Mouse (Mus musculus): Measurements from ENCODE around the gene Slc16a1. TPM values are rescaled to one million over a fixed set of nuclear protein-coding genes. Genes with fewer than 3 reads are reported as not detected.
A peak's percentile ranks its signal among the peaks of the same experiment; 100 is the strongest.
"Not testable (repeated sequence)": the region's sequence is repeated elsewhere in the genome, so short reads cannot be mapped to it uniquely, and the experiment has no call there.

Gene Slc16a1
- polyA plus RNA-seq, 1 experiment from 2014 or later: 45.1 TPM

- Histone ChIP-seq H3K27me3 (ENCODE audit: control insufficient read depth, insufficient read depth, low read length) (no peaks in the 10 kb centered on the region), H3K4me1 (replicated peaks; ENCODE audit: control insufficient read depth, insufficient read depth, low read length) (peaks cover 2% of the 10 kb centered on the region; the same call in 1 of the 2 replicates), H3K4me3 (ENCODE audit: low read depth, low read length) (no peak overlapping the region), H3K36me3 (ENCODE audit: control insufficient read depth, insufficient read depth, low read length) (no peaks in the 10 kb centered on the region), H3K9me3 (ENCODE audit: control insufficient read depth, low read length) (no peaks in the 10 kb centered on the region), H3K27ac (ENCODE audit: low read depth, low read length) (no peak overlapping the region), H3K9ac (ENCODE audit: low read length) (no peak overlapping the region), H3K4me2 (ENCODE audit: low read depth, low read length, severe bottlenecking) (no peak overlapping the region)
- DNase-seq (ENCODE audit: low spot score) (no peak), ATAC-seq (replicated peaks; ENCODE audit: low FRiP score) (no peak)
- 75% methylated on average over 10 of the region's 10 CpGs for WGBS
Observed at GRCm38 (mm10) chr3:104667451-104667850, 29.0 kb downstream of the Slc16a1 start.

DNA sequence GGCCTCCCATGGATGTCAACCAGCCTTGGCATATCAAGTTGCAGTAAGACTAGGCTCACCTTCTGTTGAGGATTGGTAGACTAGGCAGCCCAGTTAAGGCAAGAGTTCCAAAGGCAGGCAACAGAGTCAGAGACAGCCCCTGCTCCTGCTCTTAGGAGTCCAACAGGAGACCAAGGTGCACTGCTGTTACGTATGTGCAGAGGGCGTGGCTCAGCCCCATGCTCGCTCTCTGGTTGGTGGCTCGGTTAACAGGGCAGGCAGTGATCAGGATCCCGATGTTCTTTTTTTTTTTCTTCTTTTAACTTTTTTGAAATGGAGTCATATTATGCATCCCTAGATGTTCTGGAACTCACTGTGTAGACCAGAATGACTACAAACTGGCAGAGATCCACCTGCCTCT is 30.5 kb downstream of the Slc16a1 start:
- WGBS: 85% methylated on average over 5 of the region's 5 CpGs

DNA sequence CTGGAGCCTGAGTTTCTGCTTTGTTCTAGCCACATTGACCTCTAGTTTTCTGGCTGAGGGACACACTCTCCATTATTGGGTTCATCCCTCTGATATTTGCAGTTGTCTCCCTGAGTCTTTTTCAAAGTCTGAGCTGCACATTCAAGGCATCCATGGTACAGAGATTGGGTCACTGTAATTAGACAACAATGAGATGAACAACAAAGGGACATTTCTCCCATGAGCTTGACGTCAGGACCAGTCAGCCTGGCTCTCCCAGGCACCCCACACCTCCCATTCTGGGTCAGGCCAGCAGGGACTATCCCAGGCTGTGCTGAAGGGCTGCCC is 31.4 kb downstream of the Slc16a1 start:
- Histone ChIP-seq H3K4me3 (ENCODE audit: low read depth, low read length) (no peak overlapping the region), H3K4me2 (ENCODE audit: low read depth, low read length, severe bottlenecking) (no peak overlapping the region), H3K9ac (ENCODE audit: low read length) (no peak overlapping the region), H3K4me1 (replicated peaks; ENCODE audit: control insufficient read depth, insufficient read depth, low read length) (peaks cover 2% of the 10 kb centered on the region; the same call in 1 of the 2 replicates), H3K36me3 (ENCODE audit: control insufficient read depth, insufficient read depth, low read length) (no peaks in the 10 kb centered on the region), H3K9me3 (ENCODE audit: control insufficient read depth, low read length) (no peaks in the 10 kb centered on the region), H3K27ac (ENCODE audit: low read depth, low read length) (no peak overlapping the region), H3K27me3 (ENCODE audit: control insufficient read depth, insufficient read depth, low read length) (no peaks in the 10 kb centered on the region)
- DNase-seq (ENCODE audit: low spot score) (no peak), ATAC-seq (replicated peaks; ENCODE audit: low FRiP score) (no peak; the same call in 1 of the 2 replicates)
- WGBS: 34% methylated on average over 1 of the region's 1 CpGs

More for the DNA sequence above, 30.5 kb downstream of the Slc16a1 start:
- H3K9ac ChIP-seq (ENCODE audit: low read length): no peak overlapping the region
- DNase-seq (ENCODE audit: low spot score) (no peak), ATAC-seq (replicated peaks; ENCODE audit: low FRiP score) (no peak)
- no peaks in the 10 kb centered on the region for H3K36me3 ChIP-seq (ENCODE audit: control insufficient read depth, insufficient read depth, low read length)
- no peaks in the 10 kb centered on the region for H3K27me3 ChIP-seq (ENCODE audit: control insufficient read depth, insufficient read depth, low read length)
- H3K4me1 ChIP-seq (replicated peaks; ENCODE audit: control insufficient read depth, insufficient read depth, low read length): peaks cover 2% of the 10 kb centered on the region; the same call in 1 of the 2 replicates
- no peak overlapping the region for H3K4me2 ChIP-seq (ENCODE audit: low read depth, low read length, severe bottlenecking)
- no peak overlapping the region for H3K27ac ChIP-seq (ENCODE audit: low read depth, low read length)
- H3K4me3 ChIP-seq (ENCODE audit: low read depth, low read length): no peak overlapping the region
- H3K9me3 ChIP-seq (ENCODE audit: control insufficient read depth, low read length): no peaks in the 10 kb centered on the region

- not testable (repeated sequence) for H3K4me1 ChIP-seq (replicated peaks; ENCODE audit: control insufficient read depth, insufficient read depth, low read length); H3K36me3 ChIP-seq (ENCODE audit: control insufficient read depth, insufficient read depth, low read length); H3K9me3 ChIP-seq (ENCODE audit: control insufficient read depth, low read length); DNase-seq (ENCODE audit: low spot score); H3K4me3 ChIP-seq (ENCODE audit: low read depth, low read length); H3K27me3 ChIP-seq (ENCODE audit: control insufficient read depth, insufficient read depth, low read length); H3K27ac ChIP-seq (ENCODE audit: low read depth, low read length); H3K4me2 ChIP-seq (ENCODE audit: low read depth, low read length, severe bottlenecking); H3K9ac ChIP-seq (ENCODE audit: low read length)
- 40% methylated on average over 1 of the region's 1 CpGs for WGBS
- peak; percentile 49 for ATAC-seq (replicated peaks; ENCODE audit: low FRiP score)
Observed at GRCm38 (mm10) chr3:104670183-104671020, 31.9 kb downstream of the Slc16a1 start.

GRCm38 (mm10) chr3:104671543-104671942 is 33.1 kb downstream of the Slc16a1 start:
- DNase-seq (ENCODE audit: low spot score) (no peak), ATAC-seq (replicated peaks; ENCODE audit: low FRiP score) (no peak)
- 73% methylated on average over 6 of the region's 6 CpGs for WGBS
- no peaks in the 10 kb centered on the region for H3K36me3 ChIP-seq (ENCODE audit: control insufficient read depth, insufficient read depth, low read length)
- H3K27ac ChIP-seq (ENCODE audit: low read depth, low read length): no peak overlapping the region
- no peak overlapping the region for H3K4me2 ChIP-seq (ENCODE audit: low read depth, low read length, severe bottlenecking)
- no peak overlapping the region for H3K4me3 ChIP-seq (ENCODE audit: low read depth, low read length)
- no peaks in the 10 kb centered on the region for H3K9me3 ChIP-seq (ENCODE audit: control insufficient read depth, low read length)
- peaks cover 6% of the 10 kb centered on the region; the same call in 1 of the 2 replicates for H3K4me1 ChIP-seq (replicated peaks; ENCODE audit: control insufficient read depth, insufficient read depth, low read length)
- no peak overlapping the region for H3K9ac ChIP-seq (ENCODE audit: low read length)
- no peaks in the 10 kb centered on the region for H3K27me3 ChIP-seq (ENCODE audit: control insufficient read depth, insufficient read depth, low read length)

DNA sequence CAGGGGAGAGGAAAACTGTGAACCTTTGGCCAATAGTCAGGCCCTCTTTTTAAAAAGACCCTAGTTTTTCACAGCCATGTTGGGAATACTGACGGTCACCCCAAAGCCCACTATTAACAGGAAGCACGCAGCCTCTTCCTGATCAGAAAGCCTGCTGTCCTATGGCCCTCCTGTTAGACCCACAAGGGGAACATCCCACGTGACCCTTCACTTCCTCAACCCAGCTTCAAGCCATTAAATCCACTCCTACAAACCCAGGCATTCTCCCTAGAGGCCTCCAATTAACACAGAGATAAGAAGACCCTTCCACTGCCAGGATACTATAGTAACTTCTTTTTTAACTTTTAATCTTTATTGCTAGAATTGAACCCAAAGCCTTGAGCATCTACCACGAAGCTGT is 33.6 kb downstream of the Slc16a1 start:
- no peaks in the 10 kb centered on the region for H3K36me3 ChIP-seq (ENCODE audit: control insufficient read depth, insufficient read depth, low read length)
- no peaks in the 10 kb centered on the region for H3K9me3 ChIP-seq (ENCODE audit: control insufficient read depth, low read length)
- peaks cover 6% of the 10 kb centered on the region; the same call in 1 of the 2 replicates for H3K4me1 ChIP-seq (replicated peaks; ENCODE audit: control insufficient read depth, insufficient read depth, low read length)
- H3K9ac ChIP-seq (ENCODE audit: low read length): no peak overlapping the region
- no peak for DNase-seq (ENCODE audit: low spot score)
- H3K4me3 ChIP-seq (ENCODE audit: low read depth, low read length): no peak overlapping the region
- H3K4me2 ChIP-seq (ENCODE audit: low read depth, low read length, severe bottlenecking): no peak overlapping the region
- no peak for ATAC-seq (replicated peaks; ENCODE audit: low FRiP score)
- H3K27ac ChIP-seq (ENCODE audit: low read depth, low read length): no peak overlapping the region
- no peaks in the 10 kb centered on the region for H3K27me3 ChIP-seq (ENCODE audit: control insufficient read depth, insufficient read depth, low read length)
- 71% methylated on average over 4 of the region's 4 CpGs for WGBS

DNA sequence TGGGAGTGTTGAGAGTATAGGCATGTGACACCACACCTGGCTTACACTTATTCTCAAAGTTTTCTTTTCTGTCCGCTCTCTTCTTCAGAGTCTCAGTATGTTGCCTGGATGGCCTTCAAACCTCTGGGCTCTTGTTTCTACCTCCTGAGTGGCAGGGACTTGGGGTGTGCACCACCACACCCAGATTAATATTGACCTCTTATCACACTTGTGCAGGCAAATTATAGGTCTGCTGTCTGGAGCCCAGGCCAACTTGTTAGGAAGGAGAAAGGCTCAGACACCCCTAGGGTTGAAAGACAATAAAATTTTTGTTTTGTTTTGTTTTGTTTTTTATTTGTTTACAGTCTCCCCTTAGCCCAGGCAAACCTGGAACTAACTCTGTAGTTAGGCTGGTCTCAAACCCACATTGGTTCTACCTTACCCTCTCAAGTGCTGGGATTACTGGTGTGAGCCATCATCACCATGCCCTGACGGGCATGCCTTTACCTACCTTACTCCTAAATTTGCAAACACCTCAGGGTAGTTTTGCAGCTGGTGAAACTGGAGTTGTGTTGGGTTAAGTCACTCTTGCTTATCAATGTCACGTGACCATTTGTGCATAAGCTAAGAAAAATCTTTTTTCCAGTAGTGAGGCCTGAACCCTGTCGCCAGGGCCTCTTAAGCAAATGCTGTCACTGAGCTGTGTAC is 35.3 kb downstream of the Slc16a1 start:
- Histone ChIP-seq H3K4me3 (ENCODE audit: low read depth, low read length) (no peak overlapping the region), H3K4me2 (ENCODE audit: low read depth, low read length, severe bottlenecking) (no peak overlapping the region), H3K9ac (ENCODE audit: low read length) (no peak overlapping the region), H3K36me3 (ENCODE audit: control insufficient read depth, insufficient read depth, low read length) (no peaks in the 10 kb centered on the region), H3K27ac (ENCODE audit: low read depth, low read length) (no peak overlapping the region), H3K9me3 (ENCODE audit: control insufficient read depth, low read length) (no peaks in the 10 kb centered on the region), H3K27me3 (ENCODE audit: control insufficient read depth, insufficient read depth, low read length) (no peaks in the 10 kb centered on the region), H3K4me1 (replicated peaks; ENCODE audit: control insufficient read depth, insufficient read depth, low read length) (peaks cover 6% of the 10 kb centered on the region; the same call in 1 of the 2 replicates)
- ATAC-seq (replicated peaks; ENCODE audit: low FRiP score) (no peak), DNase-seq (ENCODE audit: low spot score) (no peak)
- 66% methylated on average over 4 of the region's 4 CpGs for WGBS

DNA sequence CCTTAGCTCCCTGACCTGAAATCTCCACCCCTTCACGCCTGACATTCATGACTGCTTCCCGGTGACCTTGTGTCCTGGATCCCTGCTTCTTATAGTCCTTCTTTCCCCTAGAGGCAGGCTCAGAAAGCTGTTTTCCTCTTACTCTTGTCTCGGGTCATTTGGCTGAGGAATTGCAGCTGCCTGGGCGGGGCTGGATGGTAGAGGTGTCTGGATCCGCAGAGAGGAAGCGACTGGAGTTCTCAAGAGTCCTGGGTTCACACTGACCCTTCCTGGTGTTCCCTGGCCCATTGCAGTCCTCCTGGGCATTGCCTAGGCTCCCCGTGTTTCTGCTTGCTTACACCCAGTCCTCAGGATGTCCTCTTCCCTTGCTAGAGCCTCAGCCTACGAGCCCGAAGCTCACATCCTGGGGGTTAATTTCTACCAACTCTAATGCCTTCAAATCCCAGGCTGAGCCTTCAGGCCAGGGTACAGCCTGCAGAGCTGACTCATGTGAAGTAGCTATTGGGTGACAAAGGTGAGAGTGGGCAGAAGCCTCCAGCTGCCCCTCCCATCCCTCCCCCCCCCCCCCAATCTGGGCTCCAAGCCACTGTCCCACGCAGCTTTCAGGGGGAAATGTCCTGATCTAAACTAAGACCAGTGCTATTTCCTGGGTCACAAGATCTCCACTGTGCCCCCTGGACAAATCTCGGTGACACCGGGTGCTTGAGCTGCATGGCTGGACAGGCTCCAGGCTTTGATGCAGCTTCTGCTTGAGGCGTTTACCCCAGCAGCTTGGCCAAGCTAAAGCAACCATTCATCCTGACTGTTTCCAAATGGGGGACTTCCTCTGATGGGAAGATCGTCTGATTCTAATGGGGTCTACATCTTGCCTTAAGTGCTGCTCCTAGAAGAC is 36.1 kb downstream of the Slc16a1 start:
- Histone ChIP-seq H3K27me3 (ENCODE audit: control insufficient read depth, insufficient read depth, low read length) (no peaks in the 10 kb centered on the region), H3K27ac (ENCODE audit: low read depth, low read length) (no peak overlapping the region), H3K9me3 (ENCODE audit: control insufficient read depth, low read length) (no peaks in the 10 kb centered on the region), H3K4me3 (ENCODE audit: low read depth, low read length) (peak overlapping the region; percentile 27), H3K4me2 (ENCODE audit: low read depth, low read length, severe bottlenecking) (peak overlapping the region; percentile 71), H3K4me1 (replicated peaks; ENCODE audit: control insufficient read depth, insufficient read depth, low read length) (peaks cover 6% of the 10 kb centered on the region; the same call in 1 of the 2 replicates), H3K9ac (ENCODE audit: low read length) (peak overlapping the region; percentile 39), H3K36me3 (ENCODE audit: control insufficient read depth, insufficient read depth, low read length) (no peaks in the 10 kb centered on the region)
- WGBS: 32% methylated on average over 14 of the region's 14 CpGs
- ATAC-seq (replicated peaks; ENCODE audit: low FRiP score): no peak
- DNase-seq (ENCODE audit: low spot score): no peak
